Mouse (Mus musculus): ENCODE data around the gene Tagln2. TPM values are rescaled to one million over a fixed set of nuclear protein-coding genes. Genes with fewer than 3 reads are reported as not detected.

The Tagln2 gene
- total and polyA plus RNA-seq, 2 experiments from 2014 or later: 203 to 235 TPM

GRCm38 (mm10) chr1:172514213-172514529 lies 14.3 kb downstream of the Tagln2 start:
- no peak for TF ChIP-seq CTCF (IDR thresholded peaks at IDR 0.05; ENCODE audit: low read depth)
- 0 out of 2 replicates have a peak, but pooled peaks have one; percentile 2 for TF ChIP-seq EP300 (IDR thresholded peaks at IDR 0.05; ENCODE audit: low read depth)
- WGBS: 34% methylated on average over 4 of the region's 4 CpGs
- H3K36me3 ChIP-seq (replicated peaks; ENCODE audit: control insufficient read depth, insufficient read depth, low read length): no peaks in the 10 kb centered on the region
- no peak for DNase-seq (ENCODE audit: low spot score)
- H3K4me3 ChIP-seq (ENCODE audit: low read depth, low read length): no peak overlapping the region
- H3K27me3 ChIP-seq (ENCODE audit: control insufficient read depth, insufficient read depth, low read length): no peaks in the 10 kb centered on the region
- H3K4me1 ChIP-seq (ENCODE audit: control insufficient read depth, insufficient read depth): peaks cover 19% of the 10 kb centered on the region
- ATAC-seq (ENCODE audit: insufficient read depth, low read depth): no peak
- H3K27ac ChIP-seq (ENCODE audit: low read depth): peak overlapping the region; percentile 72
- H3K9me3 ChIP-seq (replicated peaks; ENCODE audit: control insufficient read depth, low read length): 0 out of 2 replicates have a peak, but pooled peaks cover 3% of the 10 kb centered on the region
- peak overlapping the region; percentile 44; the same call in 1 of the 2 replicates for H3K4me2 ChIP-seq (ENCODE audit: low read depth, low read length)
- H3K9ac ChIP-seq (replicated peaks; ENCODE audit: low read depth, low read length): no peak overlapping the region

- H3K9ac ChIP-seq (replicated peaks; ENCODE audit: low read depth, low read length): no peak overlapping the region
- no peaks in the 10 kb centered on the region for H3K36me3 ChIP-seq (replicated peaks; ENCODE audit: control insufficient read depth, insufficient read depth, low read length)
- TF ChIP-seq CTCF (IDR thresholded peaks at IDR 0.05; ENCODE audit: low read depth) (no peak), EP300 (IDR thresholded peaks at IDR 0.05; ENCODE audit: low read depth) (no peak)
- 0 out of 2 replicates have a peak, but pooled peaks cover 3% of the 10 kb centered on the region for H3K9me3 ChIP-seq (replicated peaks; ENCODE audit: control insufficient read depth, low read length)
- WGBS: 54% methylated on average over 7 of the region's 7 CpGs
- H3K27me3 ChIP-seq (ENCODE audit: control insufficient read depth, insufficient read depth, low read length): no peaks in the 10 kb centered on the region
- H3K4me2 ChIP-seq (ENCODE audit: low read depth, low read length): no peak overlapping the region
- DNase-seq (ENCODE audit: low spot score) (no peak), ATAC-seq (ENCODE audit: insufficient read depth, low read depth) (no peak)
- H3K4me3 ChIP-seq (ENCODE audit: low read depth, low read length): no peak overlapping the region
- peaks cover 19% of the 10 kb centered on the region for H3K4me1 ChIP-seq (ENCODE audit: control insufficient read depth, insufficient read depth)
- H3K27ac ChIP-seq (ENCODE audit: low read depth): peak overlapping the region; percentile 72
These were observed 14.9 kb downstream of the Tagln2 start for GRCm38 (mm10) chr1:172514551-172515268.

GRCm38 (mm10) chr1:172515396-172515795 lies 15.5 kb downstream of the Tagln2 start:
- WGBS: 43% methylated on average over 1 of the region's 1 CpGs
- H3K9ac ChIP-seq (replicated peaks; ENCODE audit: low read depth, low read length): no peak overlapping the region
- no peaks in the 10 kb centered on the region for H3K36me3 ChIP-seq (replicated peaks; ENCODE audit: control insufficient read depth, insufficient read depth, low read length)
- no peaks in the 10 kb centered on the region for H3K27me3 ChIP-seq (ENCODE audit: control insufficient read depth, insufficient read depth, low read length)
- H3K4me3 ChIP-seq (ENCODE audit: low read depth, low read length): no peak overlapping the region
- no peak for DNase-seq (ENCODE audit: low spot score)
- TF ChIP-seq CTCF (IDR thresholded peaks at IDR 0.05; ENCODE audit: low read depth) (no peak), EP300 (IDR thresholded peaks at IDR 0.05; ENCODE audit: low read depth) (no peak)
- H3K4me1 ChIP-seq (ENCODE audit: control insufficient read depth, insufficient read depth): peaks cover 19% of the 10 kb centered on the region
- no peak; the same call in 1 of the 2 replicates for ATAC-seq (ENCODE audit: insufficient read depth, low read depth)
- peak overlapping the region; percentile 72 for H3K27ac ChIP-seq (ENCODE audit: low read depth)
- H3K9me3 ChIP-seq (replicated peaks; ENCODE audit: control insufficient read depth, low read length): 0 out of 2 replicates have a peak, but pooled peaks cover 3% of the 10 kb centered on the region
- no peak overlapping the region for H3K4me2 ChIP-seq (ENCODE audit: low read depth, low read length)

GRCm38 (mm10) chr1:172518013-172518412 lies 18.2 kb downstream of the Tagln2 start:
- H3K9me3 ChIP-seq (replicated peaks; ENCODE audit: control insufficient read depth, low read length): 0 out of 2 replicates have a peak, but pooled peaks cover 3% of the 10 kb centered on the region
- no peak for ATAC-seq (ENCODE audit: insufficient read depth, low read depth)
- no peak overlapping the region for H3K4me2 ChIP-seq (ENCODE audit: low read depth, low read length)
- 72% methylated on average over 4 of the region's 4 CpGs for WGBS
- H3K36me3 ChIP-seq (replicated peaks; ENCODE audit: control insufficient read depth, insufficient read depth, low read length): no peaks in the 10 kb centered on the region
- DNase-seq (ENCODE audit: low spot score): no peak
- no peak overlapping the region for H3K27ac ChIP-seq (ENCODE audit: low read depth)
- TF ChIP-seq CTCF (IDR thresholded peaks at IDR 0.05; ENCODE audit: low read depth): peak; percentile 33
- TF ChIP-seq EP300 (IDR thresholded peaks at IDR 0.05; ENCODE audit: low read depth): no peak
- no peak overlapping the region for H3K9ac ChIP-seq (replicated peaks; ENCODE audit: low read depth, low read length)
- H3K4me3 ChIP-seq (ENCODE audit: low read depth, low read length): no peak overlapping the region
- peaks cover 20% of the 10 kb centered on the region for H3K4me1 ChIP-seq (ENCODE audit: control insufficient read depth, insufficient read depth)
- H3K27me3 ChIP-seq (ENCODE audit: control insufficient read depth, insufficient read depth, low read length): no peaks in the 10 kb centered on the region

- 57% methylated on average over 6 of the region's 6 CpGs for WGBS
- ATAC-seq (ENCODE audit: insufficient read depth, low read depth) (no peak), DNase-seq (ENCODE audit: low spot score) (no peak)
- no peak overlapping the region for H3K9ac ChIP-seq (replicated peaks; ENCODE audit: low read depth, low read length)
- no peak overlapping the region for H3K4me3 ChIP-seq (ENCODE audit: low read depth, low read length)
- no peak overlapping the region for H3K4me2 ChIP-seq (ENCODE audit: low read depth, low read length)
- peaks cover 7% of the 10 kb centered on the region; the same call in 1 of the 2 replicates for H3K4me1 ChIP-seq (ENCODE audit: control insufficient read depth, insufficient read depth)
- no peak for TF ChIP-seq CTCF (IDR thresholded peaks at IDR 0.05; ENCODE audit: low read depth)
- H3K27me3 ChIP-seq (ENCODE audit: control insufficient read depth, insufficient read depth, low read length): no peaks in the 10 kb centered on the region
- 0 out of 2 replicates have a peak overlapping the region, but pooled peaks have one; percentile 22 for H3K27ac ChIP-seq (ENCODE audit: low read depth)
- H3K9me3 ChIP-seq (replicated peaks; ENCODE audit: control insufficient read depth, low read length): 0 out of 2 replicates have a peak, but pooled peaks cover 3% of the 10 kb centered on the region
- no peaks in the 10 kb centered on the region for H3K36me3 ChIP-seq (replicated peaks; ENCODE audit: control insufficient read depth, insufficient read depth, low read length)
These were observed 19.8 kb downstream of the Tagln2 start for GRCm38 (mm10) chr1:172519644-172520043.

Measured in heart, postnatal 0 days (tissue).